Mouse (Mus musculus) duodenum, adult 2 months (tissue): ENCODE results near the gene Olfr191. TPM values are rescaled to one million over a fixed set of nuclear protein-coding genes. Genes with fewer than 3 reads are reported as not detected.

ENCODE experiments used
- polyA plus RNA-seq: library from polyadenylated mRNA; depleted of rRNA; stranded (reverse); fragments of >200 nt; gene quantifications from 2 replicates; pipeline ENCODE4 v1.2.3, GENCODE M21; 2012; ENCODE audit warnings: low replicate concordance; rRNA removed

Gene Olfr191
- not detected in 2 replicates for polyA plus RNA-seq

DNA sequence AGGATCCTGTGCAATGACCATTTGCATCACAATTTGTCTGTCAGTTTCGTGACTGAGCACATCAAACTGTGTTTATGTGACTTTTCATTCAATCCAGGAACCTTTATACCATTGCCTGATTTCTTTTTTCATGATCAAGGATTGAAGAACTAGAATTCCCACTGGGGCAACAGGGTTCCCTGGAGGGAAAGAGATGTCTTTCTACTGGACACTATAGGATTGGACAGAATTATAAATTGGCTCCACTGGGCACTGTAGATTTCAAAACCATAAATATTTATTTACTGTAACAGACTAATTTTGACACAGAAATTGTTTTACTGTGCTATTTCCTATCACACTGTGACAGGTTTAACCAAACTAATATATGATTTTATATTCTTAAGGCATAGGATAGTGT is at the start of gene Olfr191:
Gene Olfr191 (minus strand): TSS at position 101 of the 400 bp plus-strand sequence.

GRCm38 (mm10) chr16:59120969-59121368 is 31.3 kb upstream of the Olfr191 start, which contains the start of gene Olfr194:
TSS of gene Olfr194 (minus strand) at chr16:59121069.

DNA sequence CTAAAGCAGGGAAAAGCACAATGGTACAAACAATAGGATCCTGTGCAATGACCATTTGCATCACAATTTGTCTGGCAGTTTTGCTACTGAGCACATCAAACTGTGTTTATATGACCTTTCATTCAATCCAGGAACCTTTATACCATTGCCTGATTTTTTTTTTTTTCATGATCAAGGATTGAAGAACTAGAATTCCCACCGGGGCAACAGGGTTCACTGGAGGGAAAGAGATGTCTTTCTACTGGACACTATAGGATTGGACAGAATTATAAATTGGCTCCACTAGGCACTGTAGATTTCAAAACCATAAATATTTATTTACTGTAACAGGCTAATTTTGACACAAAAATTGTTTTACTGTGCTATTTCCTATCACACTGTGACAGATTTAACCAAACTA is 22.2 kb upstream of the Olfr191 start, which contains the start of gene Olfr193:
Gene Olfr193 (minus strand): TSS at position 101 of the 400 bp plus-strand sequence.

DNA sequence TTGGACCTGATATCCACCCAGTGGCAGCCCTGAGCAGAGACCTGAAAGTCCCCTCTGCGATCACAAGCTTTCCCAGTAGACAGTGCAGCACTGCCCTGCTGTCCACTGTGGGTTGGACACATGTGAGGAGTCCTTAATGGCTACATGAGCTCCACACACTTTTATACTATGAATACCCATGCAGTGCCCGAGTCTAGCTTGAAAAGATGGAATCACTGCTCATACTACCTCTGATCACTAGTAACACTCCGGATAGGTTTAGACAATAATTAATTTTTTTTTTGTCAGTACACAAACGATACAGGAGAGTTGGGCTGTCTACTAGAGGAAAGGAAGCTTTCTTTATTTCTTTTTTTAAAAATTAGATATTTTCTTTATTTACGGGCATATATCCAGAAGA is 11.7 kb downstream of the Olfr191 start, which contains the start of gene Olfr190:
Gene Olfr190 (minus strand): TSS at position 101 of the 400 bp plus-strand sequence.

DNA sequence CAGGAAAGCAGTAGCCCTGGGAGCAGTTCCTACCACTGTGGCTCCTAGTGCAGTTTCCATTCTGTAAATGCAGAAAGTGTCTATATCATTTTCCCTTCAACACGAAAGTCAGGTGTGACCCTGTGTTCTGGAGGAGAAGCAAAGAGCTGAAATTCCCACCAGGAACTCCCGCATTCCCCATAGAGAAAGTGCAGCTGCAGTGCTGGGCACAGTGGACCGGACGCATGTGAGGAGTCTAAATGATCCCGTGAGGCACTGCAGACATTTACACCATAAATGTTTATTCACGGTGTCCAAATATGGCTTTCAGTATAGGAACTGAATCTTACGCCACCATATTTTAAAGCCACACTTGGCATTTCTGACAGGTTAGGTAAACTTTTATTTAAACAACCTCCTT is 49.9 kb downstream of the Olfr191 start, which contains the start of gene Olfr187:
Gene Olfr187 (minus strand): TSS at position 58 of the 400 bp plus-strand sequence.

Other genes starting within 250 kb of the Olfr191 start
- gene Olfr177, start 215.1 kb downstream of the Olfr191 start, polyA plus RNA-seq, result not detected in 2 replicates
- not detected in 2 replicates for gene Olfr178, start 197.8 kb downstream of the Olfr191 start, polyA plus RNA-seq
- not detected in 2 replicates for gene Olfr181, start 161.1 kb downstream of the Olfr191 start, polyA plus RNA-seq
- gene Olfr180, start 160.4 kb downstream of the Olfr191 start, polyA plus RNA-seq, result not detected in 2 replicates
- gene Olfr183, start 94.5 kb downstream of the Olfr191 start, polyA plus RNA-seq, result not detected in 2 replicates
- not detected in 2 replicates for gene Olfr186, start 59.5 kb downstream of the Olfr191 start, polyA plus RNA-seq
- gene Olfr187, start 50.1 kb downstream of the Olfr191 start, polyA plus RNA-seq, result not detected in 2 replicates
- not detected in 2 replicates for gene Olfr190, start 11.8 kb downstream of the Olfr191 start, polyA plus RNA-seq
- not detected in 2 replicates for gene Olfr193, start 22.1 kb upstream of the Olfr191 start, polyA plus RNA-seq
- not detected in 2 replicates for gene Olfr194, start 31.2 kb upstream of the Olfr191 start, polyA plus RNA-seq
- not detected in 2 replicates for gene Olfr195, start 57.2 kb upstream of the Olfr191 start, polyA plus RNA-seq
- not detected in 2 replicates for gene Olfr196, start 80.6 kb upstream of the Olfr191 start, polyA plus RNA-seq
- not detected in 2 replicates for gene Olfr198, start 113.7 kb upstream of the Olfr191 start, polyA plus RNA-seq
- not detected in 2 replicates for gene Olfr199, start 129.9 kb upstream of the Olfr191 start, polyA plus RNA-seq
- not detected in 2 replicates for gene Olfr201, start 182.8 kb upstream of the Olfr191 start, polyA plus RNA-seq
- not detected in 2 replicates for gene Olfr202, start 197.0 kb upstream of the Olfr191 start, polyA plus RNA-seq
- not detected in 2 replicates for gene Olfr203, start 209.1 kb upstream of the Olfr191 start, polyA plus RNA-seq
- gene Olfr204, start 228.4 kb upstream of the Olfr191 start, polyA plus RNA-seq, result not detected in 2 replicates
- gene Olfr205, start 241.3 kb upstream of the Olfr191 start, polyA plus RNA-seq, result not detected in 2 replicates